Mouse (Mus musculus) forebrain, embryonic 11.5 days (tissue): ENCODE results near the gene Cdh11. TPM values are rescaled to one million over a fixed set of nuclear protein-coding genes. Genes with fewer than 3 reads are reported as not detected.

Source experiments
- ATAC-seq: fragments of 200-750 bp; cut with Nextera tagmentation; replicated peaks from 2 replicates; pipeline ENCODE4 v1.8.0; 2017; ENCODE audit warnings: moderate TSS enrichment; ENCODE audit not compliant: low FRiP score
- DNase-seq: peaks from one replicate; pipeline ENCODE4 v3.0.0-alpha.2; 2017; ENCODE audit warnings: low spot score
- H3K27ac ChIP-seq: fragments of 300-500 bp; sonication (generic); 2 replicates; pipeline ENCODE4 v1.5.1; 2014; ENCODE audit warnings: low read depth, low read length
- H3K27me3 ChIP-seq: fragments of 300-500 bp; sonication (generic); 2 replicates; pipeline ENCODE4 v1.6.1; 2014; ENCODE audit warnings: mild to moderate bottlenecking, low read length, mixed read lengths; ENCODE audit not compliant: control insufficient read depth, insufficient read depth
- H3K36me3 ChIP-seq: fragments of 300-500 bp; sonication (generic); 2 replicates; pipeline ENCODE4 v1.6.1; 2014; ENCODE audit warnings: mild to moderate bottlenecking, low read length, moderate library complexity, mixed read lengths; ENCODE audit not compliant: control insufficient read depth, insufficient read depth
- H3K4me1 ChIP-seq: fragments of 300-500 bp; sonication (generic); replicated peaks from 2 replicates; pipeline ENCODE4 v1.6.1; 2014; ENCODE audit warnings: low read length, mixed read lengths; ENCODE audit not compliant: control insufficient read depth, insufficient read depth
- H3K4me2 ChIP-seq: fragments of 300-500 bp; sonication (generic); 2 replicates; pipeline ENCODE4 v1.6.1; 2014; ENCODE audit warnings: low read depth, mild to moderate bottlenecking, low read length, moderate library complexity, mixed read lengths; ENCODE audit not compliant: severe bottlenecking
- H3K4me3 ChIP-seq: fragments of 300-500 bp; sonication (generic); 2 replicates; pipeline ENCODE4 v1.5.1; 2014; ENCODE audit warnings: low read depth, low read length
- H3K9ac ChIP-seq: fragments of 300-500 bp; sonication (generic); 2 replicates; pipeline ENCODE4 v1.6.1; 2014; ENCODE audit warnings: low read length
- H3K9me3 ChIP-seq: fragments of 300-500 bp; sonication (generic); 2 replicates; pipeline ENCODE4 v1.6.1; 2016; ENCODE audit warnings: low read length, mixed read lengths; ENCODE audit not compliant: control insufficient read depth
- WGBS: fragments of 180-500 bp; shearing (Covaris S2); extraction: QIAGEN DNeasy Blood & Tissue Kit; methylation state at CpG from one replicate; pipeline ENCODE4 v1.1.7; 2014; 5-methylcytosine and 5-hydroxymethylcytosine counted together
- microRNA-seq: library from miRNA; unstranded; fragments of <30 nt; microRNA quantifications from one replicate; pipeline ENCODE4, GENCODE M21; 2016; ENCODE audit not compliant: insufficient number of aligned reads
- polyA plus RNA-seq: library from polyadenylated mRNA; unstranded; fragments of >200 nt; fragmentation: Nextera tagmentation; extraction: Ambion mirVana; gene quantifications from 2 replicates; pipeline ENCODE4 v1.2.1, GENCODE M21; 2014

The Cdh11 gene
- polyA plus RNA-seq, 1 experiment from 2014 or later = 74.5 TPM

DNA sequence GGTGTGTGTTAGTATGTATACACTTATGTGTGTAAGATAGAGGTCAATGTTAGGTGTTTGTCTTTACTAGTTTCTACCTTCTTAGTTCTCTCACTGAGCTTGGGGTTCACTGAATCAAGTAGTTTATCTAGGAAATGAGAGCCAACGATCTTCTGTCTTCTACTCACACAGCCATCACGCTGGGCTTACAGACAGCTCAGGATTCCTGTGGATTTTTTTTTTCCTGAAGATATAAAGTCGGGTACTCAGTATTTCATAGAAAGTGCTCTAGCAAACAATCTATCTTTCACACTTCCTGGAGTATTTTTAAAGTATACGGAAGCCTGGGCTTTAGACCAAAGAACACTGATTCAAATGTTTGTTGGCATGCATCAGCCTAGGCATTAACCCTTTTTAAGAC, 184.1 kb downstream of the Cdh11 start:
- 84% methylated on average over 4 of the region's 4 CpGs for WGBS
- Histone ChIP-seq H3K4me2 (no peak overlapping the region), H3K27me3 (no peaks in the 10 kb centered on the region), H3K27ac (no peak overlapping the region), H3K4me1 (no peaks in the 10 kb centered on the region), H3K4me3 (no peak overlapping the region), H3K9me3 (no peaks in the 10 kb centered on the region), H3K36me3 (no peaks in the 10 kb centered on the region), H3K9ac (no peak overlapping the region)
- DNase-seq = no peak
- no peak for ATAC-seq

- ATAC-seq = no peak
- 74% methylated on average over 3 of the region's 3 CpGs for WGBS
- Histone ChIP-seq H3K9ac (no peak overlapping the region), H3K4me3 (no peak overlapping the region), H3K4me1 (no peaks in the 10 kb centered on the region), H3K9me3 (no peaks in the 10 kb centered on the region), H3K27me3 (no peaks in the 10 kb centered on the region), H3K36me3 (no peaks in the 10 kb centered on the region), H3K27ac (no peak overlapping the region), H3K4me2 (no peak overlapping the region)
- no peak for DNase-seq
Measured at GRCm38 (mm10) chr8:102596523-102596922, 188.9 kb downstream of the Cdh11 start.

GRCm38 (mm10) chr8:102593899-102594298, 191.5 kb downstream of the Cdh11 start:
- WGBS = 88% methylated on average over 6 of the region's 6 CpGs

More at GRCm38 (mm10) chr8:102593899-102594298, 191.5 kb downstream of the Cdh11 start:
- Histone ChIP-seq H3K4me2 (no peak overlapping the region), H3K27ac (no peak overlapping the region), H3K9me3 (no peaks in the 10 kb centered on the region), H3K4me3 (no peak overlapping the region), H3K4me1 (no peaks in the 10 kb centered on the region), H3K27me3 (no peaks in the 10 kb centered on the region), H3K36me3 (no peaks in the 10 kb centered on the region), H3K9ac (no peak overlapping the region)
- ATAC-seq (no peak), DNase-seq (no peak)

Small RNAs within 50 kb of the gene (microRNA-seq; reads per million reads assigned to microRNA genes)
- gene Gm26301 = not detected
